Mouse (Mus musculus): ENCODE data around the gene Sparcl1.

Gene Sparcl1

GRCm38 (mm10) chr5:104110171-104110920 is 3.2 kb downstream of the Sparcl1 start:
- DNase-seq (ENCODE audit: low read depth): no peak

GRCm38 (mm10) chr5:104109516-104109915 is 4.0 kb downstream of the Sparcl1 start:
- no peak for DNase-seq (ENCODE audit: low read depth)

- no peak for DNase-seq (ENCODE audit: low read depth)
Measured at GRCm38 (mm10) chr5:104108879-104109369, 4.6 kb downstream of the Sparcl1 start.

- DNase-seq (ENCODE audit: low read depth): no peak
Measured at GRCm38 (mm10) chr5:104108127-104108875, 5.2 kb downstream of the Sparcl1 start.

- no peak for DNase-seq (ENCODE audit: low read depth)
Measured at GRCm38 (mm10) chr5:104104111-104104510, 9.4 kb downstream of the Sparcl1 start.

GRCm38 (mm10) chr5:104103171-104103570 is 10.4 kb downstream of the Sparcl1 start:
- DNase-seq (ENCODE audit: low read depth): no peak

- no peak for DNase-seq (ENCODE audit: low read depth)
Measured at GRCm38 (mm10) chr5:104101678-104102531, 11.6 kb downstream of the Sparcl1 start.

- no peak for DNase-seq (ENCODE audit: low read depth)
Measured at GRCm38 (mm10) chr5:104096078-104096938, 17.2 kb downstream of the Sparcl1 start.

GRCm38 (mm10) chr5:104095416-104096077 is 18.0 kb downstream of the Sparcl1 start:
- DNase-seq (ENCODE audit: low read depth): no peak

GRCm38 (mm10) chr5:104089751-104090150 is 23.8 kb downstream of the Sparcl1 start:
- DNase-seq (ENCODE audit: low read depth): no peak

GRCm38 (mm10) chr5:104085366-104085765 is 28.2 kb downstream of the Sparcl1 start:
- DNase-seq (ENCODE audit: low read depth): no peak

- DNase-seq (ENCODE audit: low read depth): no peak
Measured at GRCm38 (mm10) chr5:104080736-104081135, 32.8 kb downstream of the Sparcl1 start.

- peak; percentile 37 for DNase-seq (ENCODE audit: low read depth)
Measured at GRCm38 (mm10) chr5:104077508-104077907, 36.0 kb downstream of the Sparcl1 start, which contains the start of gene Gm17660. Gm17660 (minus strand) TSS chr5:104077608.

GRCm38 (mm10) chr5:104076361-104076760 is 37.2 kb downstream of the Sparcl1 start:
- no peak for DNase-seq (ENCODE audit: low read depth)

GRCm38 (mm10) chr5:104074388-104074787 is 39.1 kb downstream of the Sparcl1 start:
- DNase-seq (ENCODE audit: low read depth): peak; percentile 55

GRCm38 (mm10) chr5:104073602-104074001 is 39.9 kb downstream of the Sparcl1 start:
- DNase-seq (ENCODE audit: low read depth): no peak

GRCm38 (mm10) chr5:104072272-104072886 is 41.2 kb downstream of the Sparcl1 start:
- no peak for DNase-seq (ENCODE audit: low read depth)

- no peak for DNase-seq (ENCODE audit: low read depth)
Measured at GRCm38 (mm10) chr5:104071048-104071447, 42.5 kb downstream of the Sparcl1 start.

GRCm38 (mm10) chr5:104068751-104069150 is 44.8 kb downstream of the Sparcl1 start:
- peak; percentile 32 for DNase-seq (ENCODE audit: low read depth)

Data from 416B (cell line).